Mouse (Mus musculus) myocyte (in vitro differentiated cells): ENCODE data around the gene Nhsl2. TPM values are rescaled to one million over a fixed set of nuclear protein-coding genes. Genes with fewer than 3 reads are reported as not detected.

Source experiments
- H3K27me3 ChIP-seq: one replicate; pipeline ENCODE4 v1.6.1; 2011; ENCODE audit not compliant: control insufficient read depth, insufficient read depth, insufficient read length
- H3K36me3 ChIP-seq: one replicate; pipeline ENCODE4 v1.6.1; 2011; ENCODE audit not compliant: control insufficient read depth, insufficient read depth
- H3K4me2 ChIP-seq: one replicate; pipeline ENCODE4 v1.6.1; 2011; ENCODE audit warnings: low read depth, control low read depth
- H3K4me3 ChIP-seq: one replicate; pipeline ENCODE4 v1.5.1; 2011; ENCODE audit warnings: mild to moderate bottlenecking, control low read depth, moderate library complexity
- H3K79me2 ChIP-seq: one replicate; pipeline ENCODE4 v1.6.1; 2011; ENCODE audit not compliant: control insufficient read depth, insufficient read depth
- H3ac ChIP-seq: one replicate; pipeline ENCODE4 v1.6.1; 2011; ENCODE audit not compliant: control insufficient read depth, insufficient read length
- CEBPB ChIP-seq: IDR thresholded peaks from 2 replicates; pipeline ENCODE4 v1.6.1; 2011; ENCODE audit warnings: mild to moderate bottlenecking, moderate library complexity; ENCODE audit not compliant: poor library complexity, insufficient read depth, severe bottlenecking
- E2F4 ChIP-seq: IDR thresholded peaks from one replicate; pipeline ENCODE4 v1.6.1; 2011; ENCODE audit warnings: mild to moderate bottlenecking, control low read depth, moderate library complexity; ENCODE audit not compliant: insufficient read depth
- MAX ChIP-seq: IDR thresholded peaks from one replicate; pipeline ENCODE4 v1.6.1; 2011; ENCODE audit warnings: low read depth, mild to moderate bottlenecking, control low read depth
- MYOD1 ChIP-seq, 3 experiments: IDR thresholded peaks; one replicate each; pipeline ENCODE4 v1.6.1; 2011; ENCODE audit warnings: control low read depth in 2 of 3, low read depth in 2 of 3, mild to moderate bottlenecking in 2 of 3, moderate library complexity in 1 of 3; ENCODE audit not compliant: insufficient read length in 2 of 3, control insufficient read depth in 1 of 3
- MYOG ChIP-seq, 3 experiments: IDR thresholded peaks; one replicate each; pipeline ENCODE4 v1.6.1; 2011; ENCODE audit warnings: control low read depth in 2 of 3, low read depth in 2 of 3, mild to moderate bottlenecking in 2 of 3; ENCODE audit not compliant: insufficient read length in 2 of 3, control insufficient read depth in 1 of 3, insufficient read depth in 1 of 3
- POLR2A ChIP-seq: IDR thresholded peaks from one replicate; pipeline ENCODE4 v1.6.1; 2011; ENCODE audit warnings: low read depth, mild to moderate bottlenecking, control low read depth, moderate library complexity; ENCODE audit not compliant: insufficient read length
- POLR2AphosphoS2 ChIP-seq: IDR thresholded peaks from one replicate; pipeline ENCODE4 v1.6.1; 2011; ENCODE audit warnings: low read depth, control low read depth; ENCODE audit not compliant: insufficient read length
- REST ChIP-seq: IDR thresholded peaks from one replicate; pipeline ENCODE4 v1.6.1; 2011; ENCODE audit warnings: mild to moderate bottlenecking, control low read depth, moderate library complexity; ENCODE audit not compliant: insufficient read depth, insufficient read length
- SRF ChIP-seq: IDR thresholded peaks from one replicate; pipeline ENCODE4 v1.6.1; 2011; ENCODE audit warnings: low read depth; ENCODE audit not compliant: control insufficient read depth, insufficient read length
- TCF12 ChIP-seq: IDR thresholded peaks from one replicate; pipeline ENCODE4 v1.6.1; 2011; ENCODE audit warnings: mild to moderate bottlenecking, control low read depth; ENCODE audit not compliant: poor library complexity, insufficient read depth, severe bottlenecking
- USF1 ChIP-seq: IDR thresholded peaks from one replicate; pipeline ENCODE4 v1.6.1; 2011; ENCODE audit warnings: low read depth, mild to moderate bottlenecking, control low read depth, moderate library complexity
- polyA plus RNA-seq: library from polyadenylated mRNA; unstranded; fragments of >200 nt; fragmentation: generic; extraction: Trizol; gene quantifications from one replicate; pipeline ENCODE4 v1.2.1, GENCODE M21; 2012; ENCODE audit warnings: missing spikeins

The Nhsl2 gene
- polyA plus RNA-seq, 1 experiment = 0.25 TPM

DNA sequence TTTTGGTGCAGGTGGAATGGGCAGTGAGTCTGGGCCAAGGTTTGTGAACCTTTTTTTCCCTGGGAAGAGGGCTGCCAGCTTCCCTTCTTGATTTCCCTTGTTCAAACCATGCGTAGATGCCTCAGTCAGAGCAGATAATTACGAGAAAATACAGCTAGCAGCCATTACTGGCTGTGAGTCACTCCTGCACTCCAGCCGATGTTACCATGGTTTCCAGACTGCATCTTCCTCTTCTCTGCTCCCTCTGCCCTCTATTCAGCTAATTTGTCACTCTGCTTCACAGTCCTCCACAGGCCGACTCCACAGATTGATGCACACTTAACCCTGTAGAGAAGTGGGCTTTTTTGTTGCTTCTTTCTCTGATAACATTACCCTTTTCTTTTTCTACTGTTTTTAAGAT is 266.5 kb downstream of the Nhsl2 start:
- H3K27me3 ChIP-seq = no peaks in the 10 kb centered on the region
- H3K79me2 ChIP-seq = peaks cover 11% of the 10 kb centered on the region
- H3K4me2 ChIP-seq = no peak overlapping the region
- TF ChIP-seq POLR2A (no peak), POLR2AphosphoS2 (no peak), REST (no peak), MYOG (IDR thresholded peaks at IDR 0.05; ENCODE audit: control insufficient read depth in 1 of 3, insufficient read depth in 1 of 3, insufficient read length in 2 of 3, low read depth in 2 of 3) (no peak), MAX (no peak), USF1 (no peak), CEBPB (no peak), SRF (no peak), TCF12 (no peak), E2F4 (no peak), MYOD1 (IDR thresholded peaks at IDR 0.05; ENCODE audit: control insufficient read depth in 1 of 3, insufficient read length in 2 of 3, low read depth in 2 of 3) (no peak)
- H3ac ChIP-seq = no peak overlapping the region
- H3K36me3 ChIP-seq = no peaks in the 10 kb centered on the region
- no peak overlapping the region for H3K4me3 ChIP-seq

DNA sequence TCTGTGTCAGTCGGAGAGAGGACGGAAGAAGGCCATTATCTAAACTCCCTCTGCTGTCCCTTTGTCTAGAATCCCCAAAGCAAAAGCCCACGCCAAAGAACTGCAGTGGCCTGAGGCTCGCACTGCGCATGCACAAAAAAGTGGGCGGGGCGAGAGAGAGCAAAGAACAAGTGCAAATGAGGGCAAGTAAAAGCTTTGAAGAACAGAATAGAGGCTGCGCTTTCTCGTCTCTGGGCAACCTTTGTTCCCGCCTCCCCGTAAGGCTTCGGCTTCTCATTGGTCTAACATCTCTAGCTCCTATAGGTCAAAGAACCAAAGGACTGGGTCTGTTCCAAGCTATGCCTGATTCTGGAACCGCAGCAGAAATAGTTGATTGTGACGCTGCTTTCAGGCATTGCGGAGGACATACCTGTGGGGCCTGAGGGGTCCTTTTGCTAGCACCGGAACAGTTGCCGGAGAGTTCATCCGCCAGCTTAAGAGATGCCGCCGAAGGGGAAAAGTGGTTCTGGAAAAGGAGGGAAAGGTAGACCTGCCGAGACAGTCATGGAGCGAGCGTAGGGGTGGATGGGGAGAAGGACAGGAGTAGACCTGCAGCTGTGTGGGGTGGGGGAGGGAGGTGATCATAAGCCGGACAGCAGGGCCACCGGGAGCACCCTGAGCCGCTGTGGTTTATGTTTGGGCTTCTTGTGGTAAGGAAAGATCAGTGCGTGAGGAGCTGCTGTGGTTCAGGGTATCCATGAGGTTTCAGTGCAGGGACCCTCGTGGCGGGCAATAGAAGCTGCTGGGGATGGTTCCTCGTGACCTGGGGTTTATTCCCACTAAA is 270.1 kb downstream of the Nhsl2 start, which contains the start of gene Pin4:
Pin4 (plus strand) TSS at position 406 of the 823 bp plus-strand sequence.
- Histone ChIP-seq H3K79me2 (peaks cover 11% of the 10 kb centered on the region), H3K36me3 (peaks cover 5% of the 10 kb centered on the region)

DNA sequence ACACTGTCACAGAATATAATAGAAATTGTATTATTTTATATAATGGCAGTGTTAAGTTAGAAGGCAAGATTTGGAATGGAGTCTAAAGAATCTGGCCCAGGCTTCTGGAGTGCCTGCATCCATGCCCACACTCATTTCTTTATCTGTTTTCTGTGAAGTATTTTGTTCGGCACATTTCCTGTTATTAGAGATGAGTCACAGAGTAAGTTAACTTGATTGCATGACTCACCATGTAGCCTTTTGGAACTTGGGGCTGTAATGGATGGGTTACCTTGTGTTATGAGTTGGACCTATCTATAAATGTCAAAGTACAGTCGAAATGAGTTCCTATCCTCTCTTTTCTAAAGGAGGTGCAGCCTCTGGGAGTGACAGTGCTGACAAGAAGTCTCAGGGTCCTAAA is 272.1 kb downstream of the Nhsl2 start:
- H3K27me3 ChIP-seq = no peaks in the 10 kb centered on the region
- peaks cover 11% of the 10 kb centered on the region for H3K79me2 ChIP-seq
- no peak overlapping the region for H3K4me3 ChIP-seq
- peaks cover 14% of the 10 kb centered on the region for H3K36me3 ChIP-seq
- H3ac ChIP-seq = no peak overlapping the region
- TF ChIP-seq TCF12 (no peak), MYOG (IDR thresholded peaks at IDR 0.05; ENCODE audit: control insufficient read depth in 1 of 3, insufficient read depth in 1 of 3, insufficient read length in 2 of 3, low read depth in 2 of 3) (no peak), MYOD1 (IDR thresholded peaks at IDR 0.05; ENCODE audit: control insufficient read depth in 1 of 3, insufficient read length in 2 of 3, low read depth in 2 of 3) (no peak), CEBPB (no peak), MAX (no peak), POLR2AphosphoS2 (no peak), REST (no peak)
- H3K4me2 ChIP-seq = no peak overlapping the region

More for the DNA sequence above, 270.1 kb downstream of the Nhsl2 start, which contains the start of gene Pin4:
- TF ChIP-seq CEBPB = no peak
- TF ChIP-seq POLR2A = no peak
- peak; percentile 98 for TF ChIP-seq MAX
- Histone ChIP-seq H3ac (peak within 1 kb of the TSS; percentile 29), H3K27me3 (no peaks in the 10 kb centered on the region), H3K4me3 (peak within 1 kb of the TSS; percentile 67), H3K4me2 (peak within 1 kb of the TSS; percentile 77)

DNA sequence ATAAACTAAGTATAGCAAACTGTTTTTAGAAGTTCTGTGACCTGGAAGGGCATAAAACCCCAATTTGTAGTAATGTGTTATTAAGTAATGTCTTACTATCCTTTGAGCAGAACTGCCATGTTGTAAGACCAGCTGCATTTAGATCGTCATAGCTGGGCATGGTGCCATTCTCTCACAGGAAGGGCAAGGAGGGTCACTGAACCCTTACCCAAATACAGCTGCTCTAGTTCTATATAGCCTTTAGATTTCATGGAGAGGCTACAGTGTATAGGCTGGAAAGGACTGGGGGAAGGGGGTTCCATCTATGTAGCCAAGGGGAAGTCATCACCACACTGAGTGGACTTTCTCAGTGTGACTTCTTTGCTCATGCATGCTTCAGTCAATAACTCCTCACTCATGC is 292.0 kb downstream of the Nhsl2 start:
- Histone ChIP-seq H3K27me3 (no peaks in the 10 kb centered on the region), H3K4me3 (no peak overlapping the region), H3ac (no peak overlapping the region), H3K79me2 (no peaks in the 10 kb centered on the region), H3K36me3 (no peaks in the 10 kb centered on the region), H3K4me2 (no peak overlapping the region)
- no peak for TF ChIP-seq SRF
- TF ChIP-seq MAX = no peak
- no peak for TF ChIP-seq POLR2AphosphoS2
- TF ChIP-seq MYOD1 (IDR thresholded peaks at IDR 0.05; ENCODE audit: control insufficient read depth in 1 of 3, insufficient read length in 2 of 3, low read depth in 2 of 3) = no peak
- no peak for TF ChIP-seq REST
- no peak for TF ChIP-seq E2F4
- TF ChIP-seq MYOG (IDR thresholded peaks at IDR 0.05; ENCODE audit: control insufficient read depth in 1 of 3, insufficient read depth in 1 of 3, insufficient read length in 2 of 3, low read depth in 2 of 3) = no peak
- no peak for TF ChIP-seq USF1

Other genes starting within 250 kb of the Nhsl2 start
- 33.5 TPM for gene Ogt, start 209.3 kb upstream of the Nhsl2 start, polyA plus RNA-seq
- gene Cxcr3, start 115.1 kb upstream of the Nhsl2 start, polyA plus RNA-seq = not detected
- not detected for gene Gm4779, start 55.0 kb upstream of the Nhsl2 start, polyA plus RNA-seq
- not detected for gene 8030474K03Rik, start 54.7 kb upstream of the Nhsl2 start, polyA plus RNA-seq
- gene Rtl5, start 221.9 kb downstream of the Nhsl2 start, polyA plus RNA-seq = 0.16 TPM